Mouse (Mus musculus) brain, embryonic 14.5 days (tissue): ENCODE data around the gene Pdzk1. TPM values are rescaled to one million over a fixed set of nuclear protein-coding genes. Genes with fewer than 3 reads are reported as not detected.
A peak's percentile ranks its signal among the peaks of the same experiment; 100 is the strongest.

Experiments used
- DNase-seq: peaks from one replicate; pipeline ENCODE4 v3.0.0-alpha.2; 2011; ENCODE audit warnings: low read depth
- CTCF ChIP-seq: fragments of 200-500 bp; IDR thresholded peaks from 2 replicates; pipeline ENCODE4 v1.5.1; 2012; ENCODE audit warnings: inconsistent platforms, mild to moderate bottlenecking, moderate library complexity, borderline replicate concordance; ENCODE audit not compliant: insufficient read depth, insufficient read length; ENCODE audit errors: extremely low read depth
- POLR2A ChIP-seq: fragments of 200-500 bp; IDR thresholded peaks from 2 replicates; pipeline ENCODE4 v1.6.1; 2012; ENCODE audit warnings: mild to moderate bottlenecking, inconsistent platforms, borderline replicate concordance; ENCODE audit not compliant: poor library complexity, insufficient read depth, insufficient read length, severe bottlenecking; ENCODE audit errors: extremely low read depth
- polyA plus RNA-seq: library from polyadenylated mRNA; depleted of rRNA; stranded (reverse); fragments of >200 nt; gene quantifications from 2 replicates; pipeline ENCODE4 v1.2.3, GENCODE M21; 2012

Gene Pdzk1
- polyA plus RNA-seq, 1 experiment: 0.15 TPM

- TF ChIP-seq POLR2A (no peak), CTCF (no peak)
- DNase-seq: no peak
Observed at GRCm38 (mm10) chr3:96820116-96820915, 8.8 kb upstream of the Pdzk1 start.

GRCm38 (mm10) chr3:96821581-96821980 is 7.5 kb upstream of the Pdzk1 start:
- TF ChIP-seq POLR2A (no peak), CTCF (no peak)
- no peak for DNase-seq

- TF ChIP-seq CTCF (no peak), POLR2A (no peak)
- no peak for DNase-seq
Observed at GRCm38 (mm10) chr3:96823701-96824100, 5.4 kb upstream of the Pdzk1 start.

GRCm38 (mm10) chr3:96824614-96825013 is 4.5 kb upstream of the Pdzk1 start:
- TF ChIP-seq POLR2A (no peak), CTCF (no peak)
- no peak for DNase-seq

- no peak for TF ChIP-seq CTCF
- TF ChIP-seq POLR2A: no peak
- no peak for DNase-seq
Observed at GRCm38 (mm10) chr3:96825261-96825660, 3.8 kb upstream of the Pdzk1 start.

- peak; percentile 82 for DNase-seq
- no peak for TF ChIP-seq POLR2A
- TF ChIP-seq CTCF: no peak
Observed at GRCm38 (mm10) chr3:96828308-96828864, 698 bp upstream of the Pdzk1 start.

GRCm38 (mm10) chr3:96829856-96830255 is 772 bp downstream of the Pdzk1 start:
- TF ChIP-seq POLR2A (no peak), CTCF (no peak)
- DNase-seq: no peak

- TF ChIP-seq CTCF: no peak
- DNase-seq: no peak
Observed at GRCm38 (mm10) chr3:96832930-96833329, 3.8 kb downstream of the Pdzk1 start.

- DNase-seq: no peak
- TF ChIP-seq CTCF (no peak), POLR2A (no peak)
Observed at GRCm38 (mm10) chr3:96834587-96835348, 5.7 kb downstream of the Pdzk1 start.

GRCm38 (mm10) chr3:96836414-96836813 is 7.3 kb downstream of the Pdzk1 start:
- TF ChIP-seq POLR2A: no peak
- TF ChIP-seq CTCF: no peak
- DNase-seq: no peak

GRCm38 (mm10) chr3:96838996-96839645 is 10.0 kb downstream of the Pdzk1 start:
- no peak for TF ChIP-seq POLR2A
- TF ChIP-seq CTCF: no peak
- DNase-seq: no peak
